Mouse (Mus musculus): Measurements from ENCODE around the gene Tada1.

DNA sequence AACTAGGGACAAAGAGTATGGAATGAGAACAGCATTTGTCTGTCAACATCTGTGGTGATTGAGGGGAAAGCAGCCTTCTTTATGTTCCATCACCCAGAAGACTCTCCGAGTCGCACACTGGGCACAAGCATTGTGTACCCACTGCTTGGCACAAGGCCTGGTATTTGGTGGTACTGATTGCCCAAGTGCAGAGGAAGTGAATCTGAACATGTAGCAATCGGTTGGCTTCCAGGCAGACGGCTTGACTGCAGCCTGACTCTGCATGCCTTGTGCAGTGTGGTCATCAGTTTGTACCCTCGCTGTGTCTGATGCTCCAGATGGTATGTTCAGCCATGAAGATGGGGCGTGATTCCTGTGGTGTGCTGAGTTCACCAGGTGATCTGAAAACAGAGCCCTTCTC lies 39.8 kb upstream of the Tada1 start:
- TF ChIP-seq POLR2A (IDR thresholded peaks at IDR 0.05; ENCODE audit: control insufficient read depth, low read depth, low read length) (no peak), CTCF (IDR thresholded peaks at IDR 0.05; ENCODE audit: control insufficient read depth, insufficient read depth, insufficient replicate concordance, low read depth, low read length) (no peak)

Data from testis, adult 2 months (tissue).